Mouse (Mus musculus) cerebellum, adult 9-11 months (tissue): ENCODE data around the gene Stat2.

ENCODE experiments used
- DNase-seq: peaks from one replicate; pipeline ENCODE4 v3.0.0; 2022

Stat2 gene

GRCm38 (mm10) chr10:128270287-128270841 is at the start of gene Stat2:
Gene Stat2, plus strand, starts transcription at chr10:128270559.
- peak; percentile 99 for DNase-seq

- DNase-seq = no peak
These were observed 48.6 kb upstream of the Stat2 start for GRCm38 (mm10) chr10:128221533-128222286.

- DNase-seq = no peak
These were observed 45.3 kb upstream of the Stat2 start for GRCm38 (mm10) chr10:128225064-128225463.

GRCm38 (mm10) chr10:128225538-128225937 is 44.8 kb upstream of the Stat2 start, which contains the start of gene Mip:
Gene Mip, plus strand, starts transcription at chr10:128225838.
- no peak for DNase-seq

- DNase-seq = no peak
These were observed 42.8 kb upstream of the Stat2 start for GRCm38 (mm10) chr10:128227592-128227991.

- no peak for DNase-seq
These were observed 42.4 kb upstream of the Stat2 start for GRCm38 (mm10) chr10:128228009-128228408.

GRCm38 (mm10) chr10:128230582-128230981 is 39.8 kb upstream of the Stat2 start:
- no peak for DNase-seq

- no peak for DNase-seq
These were observed 39.2 kb upstream of the Stat2 start for GRCm38 (mm10) chr10:128231146-128231545.

- peak; percentile 87 for DNase-seq
These were observed 38.5 kb upstream of the Stat2 start, which contains the start of gene Timeless for GRCm38 (mm10) chr10:128231697-128232419. Gene Timeless, plus strand, starts transcription at chr10:128232065.

- peak; percentile 78 for DNase-seq
These were observed 37.9 kb upstream of the Stat2 start for GRCm38 (mm10) chr10:128232420-128232985.

GRCm38 (mm10) chr10:128236321-128236720 is 34.0 kb upstream of the Stat2 start:
- no peak for DNase-seq

- DNase-seq = peak; percentile 55
These were observed 32.4 kb upstream of the Stat2 start for GRCm38 (mm10) chr10:128237807-128238480.

GRCm38 (mm10) chr10:128239140-128239539 is 31.2 kb upstream of the Stat2 start:
- no peak for DNase-seq

- no peak for DNase-seq
These were observed 30.2 kb upstream of the Stat2 start for GRCm38 (mm10) chr10:128240131-128240530.

- no peak for DNase-seq
These were observed 27.1 kb upstream of the Stat2 start for GRCm38 (mm10) chr10:128243252-128243651.

GRCm38 (mm10) chr10:128244121-128244520 is 26.2 kb upstream of the Stat2 start:
- DNase-seq = no peak

- no peak for DNase-seq
These were observed 23.2 kb upstream of the Stat2 start for GRCm38 (mm10) chr10:128247020-128247732.

- DNase-seq = no peak
These were observed 19.8 kb upstream of the Stat2 start for GRCm38 (mm10) chr10:128250565-128250964.

- no peak for DNase-seq
These were observed 16.6 kb upstream of the Stat2 start, which contains the start of gene Apon for GRCm38 (mm10) chr10:128253677-128254255. Gene Apon, plus strand, starts transcription at chr10:128254096.

- no peak for DNase-seq
These were observed 14.4 kb upstream of the Stat2 start for GRCm38 (mm10) chr10:128255925-128256324.

- DNase-seq = no peak
These were observed 14.0 kb upstream of the Stat2 start for GRCm38 (mm10) chr10:128256328-128256727.

GRCm38 (mm10) chr10:128258953-128259352 is 11.4 kb upstream of the Stat2 start:
- DNase-seq = no peak
